Mouse (Mus musculus) liver, adult 2 months (tissue): ENCODE measurements at regions not wholly inside any gene's neighbourhood (a gene's known extent, or its start where the extent isn't known, plus 50 kb on each side); places are given as distances from the start of the nearest gene placed in this dataset.

Source experiments
- CTCF ChIP-seq: fragments of 200-500 bp; IDR thresholded peaks from 2 replicates; pipeline ENCODE4 v1.5.1; 2011; ENCODE audit warnings: low read depth, low read length, control low read depth
- POLR2A ChIP-seq: fragments of 200-500 bp; IDR thresholded peaks from 2 replicates; pipeline ENCODE4 v1.6.1; 2011; ENCODE audit warnings: low read length, control low read depth; ENCODE audit not compliant: insufficient read depth; ENCODE audit errors: extremely low read depth

DNA sequence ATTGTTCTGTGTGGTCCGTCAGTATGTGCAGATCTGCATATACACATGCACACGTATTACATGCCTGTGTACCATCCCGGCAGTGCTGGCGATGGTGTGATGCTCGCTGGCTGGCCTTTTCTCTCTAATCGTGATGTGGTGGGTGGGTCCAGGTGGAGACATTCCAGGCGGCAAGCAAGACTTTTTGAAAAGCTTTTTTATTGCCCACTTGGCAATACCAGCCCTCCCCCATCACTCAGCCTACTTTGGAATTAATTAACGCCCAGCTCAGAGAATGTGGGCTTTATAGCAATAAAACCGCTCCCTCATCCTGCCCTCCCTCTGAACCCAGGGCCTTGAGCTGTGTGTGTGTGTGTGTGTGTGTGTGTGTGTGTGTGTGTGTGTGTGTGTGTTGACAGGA, 491.7 kb upstream of the Tbx3 start:
- TF ChIP-seq CTCF (no peak), POLR2A (no peak)
